Mouse (Mus musculus) limb, embryonic 14.5 days (tissue): ENCODE results near the gene Tpst2. TPM values are rescaled to one million over a fixed set of nuclear protein-coding genes. Genes with fewer than 3 reads are reported as not detected.

Experiments
- ATAC-seq: fragments of 200-750 bp; cut with Nextera tagmentation; 2 replicates; pipeline ENCODE4 v1.8.0; 2017; ENCODE audit warnings: low read depth, moderate number of reproducible peaks, moderate TSS enrichment; ENCODE audit not compliant: low FRiP score
- DNase-seq: peaks from one replicate; pipeline ENCODE4 v3.0.0-alpha.2; 2015; ENCODE audit warnings: low spot score
- H3K27ac ChIP-seq: fragments of 300-500 bp; sonication (generic); replicated peaks from 2 replicates; pipeline ENCODE4 v1.5.1; 2014; ENCODE audit warnings: low read depth, mild to moderate bottlenecking, low read length, moderate library complexity, mixed read lengths
- H3K27me3 ChIP-seq: fragments of 300-500 bp; sonication (generic); 2 replicates; pipeline ENCODE4 v1.6.1; 2014; ENCODE audit warnings: low read length, mixed read lengths; ENCODE audit not compliant: control insufficient read depth, insufficient read depth
- H3K36me3 ChIP-seq: fragments of 300-500 bp; sonication (generic); 2 replicates; pipeline ENCODE4 v1.6.1; 2014; ENCODE audit warnings: mild to moderate bottlenecking, low read length, moderate library complexity, mixed read lengths; ENCODE audit not compliant: control insufficient read depth, insufficient read depth
- H3K4me1 ChIP-seq: fragments of 300-500 bp; sonication (generic); 2 replicates; pipeline ENCODE4 v1.6.1; 2014; ENCODE audit warnings: antibody characterized with exemption, low read length, mixed read lengths; ENCODE audit not compliant: control insufficient read depth, insufficient read depth
- H3K4me2 ChIP-seq: fragments of 300-500 bp; sonication (generic); replicated peaks from 2 replicates; pipeline ENCODE4 v1.6.1; 2014; ENCODE audit warnings: low read depth, mild to moderate bottlenecking, low read length, moderate library complexity; ENCODE audit not compliant: severe bottlenecking
- H3K4me3 ChIP-seq: fragments of 300-500 bp; sonication (generic); replicated peaks from 2 replicates; pipeline ENCODE4 v1.5.1; 2014; ENCODE audit warnings: low read length
- H3K9ac ChIP-seq: fragments of 300-500 bp; sonication (generic); 2 replicates; pipeline ENCODE4 v1.6.1; 2014; ENCODE audit warnings: mild to moderate bottlenecking, low read depth, low read length, moderate library complexity; ENCODE audit not compliant: severe bottlenecking
- H3K9me3 ChIP-seq: fragments of 300-500 bp; sonication (generic); 2 replicates; pipeline ENCODE4 v1.6.1; 2016; ENCODE audit warnings: low read length; ENCODE audit not compliant: control insufficient read depth
- POLR2A ChIP-seq: fragments of 200-500 bp; IDR thresholded peaks from 2 replicates; pipeline ENCODE4 v1.8.0; 2012; ENCODE audit warnings: inconsistent platforms, mild to moderate bottlenecking, moderate library complexity, borderline replicate concordance; ENCODE audit not compliant: insufficient read depth, insufficient read length; ENCODE audit errors: extremely low read depth
- WGBS: fragments of 180-500 bp; shearing (Covaris S2); extraction: QIAGEN DNeasy Blood & Tissue Kit; methylation state at CpG from one replicate; pipeline ENCODE4 v1.1.7; 2014; 5-methylcytosine and 5-hydroxymethylcytosine counted together
- polyA plus RNA-seq, 2 experiments: library from polyadenylated mRNA; depleted of rRNA in 1 of 2; stranded (reverse) in 1 of 2; unstranded in 1 of 2; fragments of >200 nt; fragmentation: Nextera tagmentation in 1 of 2; extraction: Ambion mirVana in 1 of 2; gene quantifications; 2 replicates each; pipeline versions ENCODE4 v1.2.1 to v1.2.3; 2012 to 2014

The Tpst2 gene
- polyA plus RNA-seq, 2 experiments, result 37.0 to 39.7 TPM

GRCm38 (mm10) chr5:112298226-112298988, 21.9 kb downstream of the Tpst2 start:
- Histone ChIP-seq H3K4me1 (no peaks in the 10 kb centered on the region), H3K9ac (no peak overlapping the region), H3K27me3 (no peaks in the 10 kb centered on the region), H3K4me2 (no peak overlapping the region), H3K36me3 (no peaks in the 10 kb centered on the region), H3K9me3 (no peaks in the 10 kb centered on the region), H3K4me3 (no peak overlapping the region), H3K27ac (no peak overlapping the region)
- ATAC-seq (no peak), DNase-seq (no peak)
- TF ChIP-seq POLR2A, result no peak
- 84% methylated on average over 12 of the region's 12 CpGs for WGBS

DNA sequence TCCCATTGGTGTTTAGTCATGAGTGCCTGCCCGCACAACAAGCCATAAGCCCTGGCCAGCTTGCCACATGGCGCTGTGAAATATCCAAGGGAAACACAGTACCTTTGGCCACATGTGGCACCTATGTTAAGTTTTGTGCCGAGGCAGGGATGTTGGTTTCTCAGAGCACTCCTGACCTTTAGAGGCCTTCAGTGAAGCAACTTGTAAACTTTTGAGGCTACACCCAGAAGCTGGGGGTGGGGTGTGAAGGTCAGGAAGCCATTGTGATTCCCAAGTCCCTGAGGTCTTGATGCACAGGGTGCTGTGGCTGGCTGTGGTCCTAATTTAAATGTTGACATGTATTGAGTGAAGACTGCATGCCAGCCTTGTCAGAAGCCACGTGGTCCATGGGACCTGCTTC, 22.9 kb downstream of the Tpst2 start:
- no peaks in the 10 kb centered on the region; the same call in 1 of the 2 replicates for H3K36me3 ChIP-seq
- no peak overlapping the region for H3K4me2 ChIP-seq
- no peaks in the 10 kb centered on the region for H3K9me3 ChIP-seq
- no peaks in the 10 kb centered on the region for H3K27me3 ChIP-seq
- 81% methylated on average over 4 of the region's 4 CpGs for WGBS
- TF ChIP-seq POLR2A, result no peak
- no peaks in the 10 kb centered on the region for H3K4me1 ChIP-seq
- DNase-seq (no peak), ATAC-seq (no peak)
- H3K9ac ChIP-seq, result no peak overlapping the region
- no peak overlapping the region for H3K4me3 ChIP-seq
- H3K27ac ChIP-seq, result no peak overlapping the region

DNA sequence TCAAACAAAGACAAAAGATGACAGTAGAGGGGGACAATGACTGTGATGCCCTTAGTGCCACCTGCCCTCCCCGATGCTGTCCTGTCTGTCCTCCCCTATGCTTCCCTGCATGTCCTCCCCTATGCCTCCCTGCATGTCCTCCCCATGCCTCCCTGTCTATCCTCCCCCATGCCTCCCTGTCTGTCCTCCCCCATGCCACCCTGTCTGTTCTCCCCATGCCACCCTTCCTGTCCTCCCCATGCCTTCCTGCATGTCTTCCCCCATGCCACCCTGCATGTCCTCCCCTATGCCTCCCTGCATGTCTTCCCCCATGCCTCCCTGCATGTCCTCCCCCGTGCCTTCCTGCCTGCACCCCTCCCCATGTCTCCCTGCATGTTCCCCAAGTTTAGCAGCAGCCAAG, 23.6 kb downstream of the Tpst2 start:
- WGBS, result 82% methylated on average over 2 of the region's 2 CpGs

GRCm38 (mm10) chr5:112300721-112301308, 24.3 kb downstream of the Tpst2 start:
- DNase-seq, result no peak

More for the DNA sequence above, 23.6 kb downstream of the Tpst2 start:
- no peak for TF ChIP-seq POLR2A
- DNase-seq (no peak), ATAC-seq (no peak)
- no peak overlapping the region for H3K4me3 ChIP-seq
- H3K4me2 ChIP-seq, result no peak overlapping the region
- H3K36me3 ChIP-seq, result peaks cover 5% of the 10 kb centered on the region; the same call in 1 of the 2 replicates
- H3K27me3 ChIP-seq, result no peaks in the 10 kb centered on the region
- H3K9me3 ChIP-seq, result no peaks in the 10 kb centered on the region
- H3K4me1 ChIP-seq, result no peaks in the 10 kb centered on the region
- H3K27ac ChIP-seq, result no peak overlapping the region
- no peak overlapping the region for H3K9ac ChIP-seq

DNA sequence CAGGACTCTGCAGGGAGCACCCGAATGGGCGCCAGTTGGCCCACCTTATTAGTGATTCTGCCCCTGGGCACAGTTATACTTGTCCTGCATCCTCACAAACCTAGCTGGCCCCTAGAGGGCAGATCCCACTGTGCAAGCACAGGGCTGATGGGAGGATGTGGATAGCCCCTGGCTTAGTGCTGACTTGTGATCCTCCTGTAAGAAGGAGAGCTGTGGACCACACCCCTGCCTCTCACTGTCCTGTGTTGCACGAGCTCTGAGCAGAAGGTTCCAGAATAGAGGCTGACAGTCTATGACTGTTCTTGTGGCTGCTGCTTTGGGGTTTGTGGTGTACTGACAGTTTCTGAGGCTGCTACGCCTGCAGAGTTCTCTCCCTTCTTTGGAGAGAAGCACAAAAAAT, 25.2 kb downstream of the Tpst2 start:
- no peak overlapping the region for H3K9ac ChIP-seq
- DNase-seq, result no peak
- no peak for ATAC-seq
- no peaks in the 10 kb centered on the region for H3K27me3 ChIP-seq
- WGBS, result 81% methylated on average over 4 of the region's 4 CpGs
- no peak overlapping the region for H3K4me2 ChIP-seq
- peaks cover 8% of the 10 kb centered on the region; the same call in 1 of the 2 replicates for H3K36me3 ChIP-seq
- TF ChIP-seq POLR2A, result no peak
- no peak overlapping the region for H3K27ac ChIP-seq
- H3K4me1 ChIP-seq, result no peaks in the 10 kb centered on the region
- no peaks in the 10 kb centered on the region for H3K9me3 ChIP-seq
- H3K4me3 ChIP-seq, result no peak overlapping the region

More at GRCm38 (mm10) chr5:112300721-112301308, 24.3 kb downstream of the Tpst2 start:
- no peak for ATAC-seq
- Histone ChIP-seq H3K4me2 (no peak overlapping the region), H3K27me3 (no peaks in the 10 kb centered on the region), H3K9ac (no peak overlapping the region), H3K4me1 (no peaks in the 10 kb centered on the region), H3K27ac (no peak overlapping the region), H3K36me3 (peaks cover 8% of the 10 kb centered on the region; the same call in 1 of the 2 replicates), H3K9me3 (no peaks in the 10 kb centered on the region), H3K4me3 (no peak overlapping the region)
- no peak for TF ChIP-seq POLR2A
- 89% methylated on average over 6 of the region's 6 CpGs for WGBS
